Mouse (Mus musculus) heart, postnatal 10 days (tissue): Measurements from ENCODE around the gene Gm17509. TPM values are rescaled to one million over a fixed set of nuclear protein-coding genes. Genes with fewer than 3 reads are reported as not detected.

ENCODE experiments used
- DNase-seq, 2 experiments: peaks; one replicate each; pipeline ENCODE4 v3.0.0; 2021
- intact Hi-C: fragments of 180-260 bp; cut with DNase I; formaldehyde crosslinking; loops from one replicate; pipeline ENCODE4 v1.15.1; 2025
- total RNA-seq, 2 experiments: library from RNA; stranded (reverse); gene quantifications; 2 replicates each; pipeline ENCODE4 v1.2.3; 2021

The Gm17509 gene
- total RNA-seq, result not detected

- peak; percentile 31 to 34 for DNase-seq
- intact Hi-C loops, result no loop called here
These were observed at the start of gene Gm17509 for GRCm38 (mm10) chr13:117220501-117221321. Gm17509 (minus strand) TSS chr13:117221075.

GRCm38 (mm10) chr13:117267963-117268362 is 47.1 kb upstream of the Gm17509 start:
- no peak for DNase-seq
- intact Hi-C loops, result no loop called here

GRCm38 (mm10) chr13:117266156-117266555 is 45.3 kb upstream of the Gm17509 start:
- intact Hi-C loops, result no loop called here
- no peak for DNase-seq

GRCm38 (mm10) chr13:117260704-117261103 is 39.8 kb upstream of the Gm17509 start:
- no peak for DNase-seq
- intact Hi-C loops, result no loop called here

- intact Hi-C loops, result no loop called here
- DNase-seq, result no peak
These were observed 21.7 kb upstream of the Gm17509 start for GRCm38 (mm10) chr13:117242621-117243020.

- no peak for DNase-seq
- intact Hi-C loops, result no loop called here
These were observed 21.2 kb upstream of the Gm17509 start for GRCm38 (mm10) chr13:117242063-117242462.

GRCm38 (mm10) chr13:117237111-117237510 is 16.2 kb upstream of the Gm17509 start:
- intact Hi-C loops, result no loop called here

GRCm38 (mm10) chr13:117235530-117236212 is 14.8 kb upstream of the Gm17509 start:
- intact Hi-C loops, result no loop called here
- no peak for DNase-seq

More at GRCm38 (mm10) chr13:117237111-117237510, 16.2 kb upstream of the Gm17509 start:
- DNase-seq, result no peak

- no peak for DNase-seq
- intact Hi-C loops, result no loop called here
These were observed 13.6 kb upstream of the Gm17509 start for GRCm38 (mm10) chr13:117234486-117234885.

GRCm38 (mm10) chr13:117233808-117234207 is 12.9 kb upstream of the Gm17509 start:
- DNase-seq, result no peak
- intact Hi-C loops, result no loop called here

GRCm38 (mm10) chr13:117230371-117231110 is 9.7 kb upstream of the Gm17509 start:
- no peak for DNase-seq
- intact Hi-C loops, result no loop called here

GRCm38 (mm10) chr13:117225561-117225960 is 4.7 kb upstream of the Gm17509 start:
- intact Hi-C loops, result no loop called here
- no peak for DNase-seq

GRCm38 (mm10) chr13:117224901-117225300 is 4.0 kb upstream of the Gm17509 start:
- DNase-seq, result no peak
- intact Hi-C loops, result no loop called here

- intact Hi-C loops, result no loop called here
- no peak for DNase-seq
These were observed 2.2 kb upstream of the Gm17509 start for GRCm38 (mm10) chr13:117223125-117223524.

GRCm38 (mm10) chr13:117219871-117220500 is 889 bp downstream of the Gm17509 start:
- intact Hi-C loops, result no loop called here
- no peak for DNase-seq

GRCm38 (mm10) chr13:117218092-117218491 is 2.8 kb downstream of the Gm17509 start:
- no peak for DNase-seq
- intact Hi-C loops, result no loop called here

- DNase-seq, result no peak
- intact Hi-C loops, result no loop called here
These were observed 3.3 kb downstream of the Gm17509 start for GRCm38 (mm10) chr13:117217621-117218020.

- intact Hi-C loops, result no loop called here
- no peak for DNase-seq
These were observed 4.0 kb downstream of the Gm17509 start for GRCm38 (mm10) chr13:117216752-117217363.

GRCm38 (mm10) chr13:117216126-117216525 is 4.7 kb downstream of the Gm17509 start:
- DNase-seq, result no peak
- intact Hi-C loops, result no loop called here

- no peak for DNase-seq
- intact Hi-C loops, result no loop called here
These were observed 5.4 kb downstream of the Gm17509 start for GRCm38 (mm10) chr13:117215481-117215880.
